Mouse (Mus musculus) large intestine, adult 2 months (tissue): ENCODE data around the gene Rab3gap2. TPM values are rescaled to one million over a fixed set of nuclear protein-coding genes. Genes with fewer than 3 reads are reported as not detected.

ENCODE experiments used
- DNase-seq: peaks from one replicate; pipeline ENCODE4 v3.0.0-alpha.2; 2012; ENCODE audit warnings: low read depth, low spot score
- WGBS: fragments of 180-500 bp; shearing (Covaris S2); methylation state at CpG from one replicate; pipeline ENCODE4 v1.1.7; 2018; 5-methylcytosine and 5-hydroxymethylcytosine counted together
- polyA plus RNA-seq: library from polyadenylated mRNA; depleted of rRNA; stranded (reverse); fragments of >200 nt; gene quantifications from 2 replicates; pipeline ENCODE4 v1.2.3, GENCODE M21; 2012

Rab3gap2 gene
- polyA plus RNA-seq, 1 experiment: 18.2 TPM

- 55% methylated on average over 2 of the region's 2 CpGs for WGBS
Observed at GRCm38 (mm10) chr1:185216762-185217161, 12.8 kb downstream of the Rab3gap2 start.

GRCm38 (mm10) chr1:185217966-185218365 lies 14.0 kb downstream of the Rab3gap2 start:
- no peak for DNase-seq
- 22% methylated on average over 5 of the region's 5 CpGs for WGBS

More at GRCm38 (mm10) chr1:185216762-185217161, 12.8 kb downstream of the Rab3gap2 start:
- DNase-seq: no peak

GRCm38 (mm10) chr1:185226889-185227288 lies 23.0 kb downstream of the Rab3gap2 start:
- no peak for DNase-seq
- WGBS: 97% methylated on average over 6 of the region's 6 CpGs

GRCm38 (mm10) chr1:185227766-185228165 lies 23.8 kb downstream of the Rab3gap2 start:
- no peak for DNase-seq
- WGBS: 89% methylated on average over 7 of the region's 7 CpGs

- peak; percentile 45 for DNase-seq
- 26% methylated on average over 7 of the region's 7 CpGs for WGBS
Observed at GRCm38 (mm10) chr1:185229406-185230201, 25.7 kb downstream of the Rab3gap2 start.

- no peak for DNase-seq
- WGBS: 92% methylated on average over 5 of the region's 5 CpGs
Observed at GRCm38 (mm10) chr1:185235837-185236236, 31.9 kb downstream of the Rab3gap2 start.

GRCm38 (mm10) chr1:185236530-185236929 lies 32.6 kb downstream of the Rab3gap2 start:
- DNase-seq: no peak
- 71% methylated on average over 4 of the region's 4 CpGs for WGBS

GRCm38 (mm10) chr1:185243013-185243412 lies 39.1 kb downstream of the Rab3gap2 start:
- DNase-seq: no peak
- 84% methylated on average over 8 of the region's 8 CpGs for WGBS

- DNase-seq: no peak
- 70% methylated on average over 7 of the region's 7 CpGs for WGBS
Observed at GRCm38 (mm10) chr1:185245456-185245855, 41.5 kb downstream of the Rab3gap2 start.

GRCm38 (mm10) chr1:185247429-185248085 lies 43.6 kb downstream of the Rab3gap2 start:
- whole genome bisulfite sequencing: 46% methylated on average over 20 of the region's 20 CpGs
- DNase-seq: no peak

GRCm38 (mm10) chr1:185248728-185249127 lies 44.8 kb downstream of the Rab3gap2 start:
- 77% methylated on average over 8 of the region's 8 CpGs for WGBS
- DNase-seq: no peak

GRCm38 (mm10) chr1:185252351-185252750 lies 48.4 kb downstream of the Rab3gap2 start:
- 56% methylated on average over 3 of the region's 3 CpGs for WGBS

GRCm38 (mm10) chr1:185253140-185253892 lies 49.4 kb downstream of the Rab3gap2 start:
- DNase-seq: peak; percentile 86
- 24% methylated on average over 12 of the region's 12 CpGs for WGBS

More at GRCm38 (mm10) chr1:185252351-185252750, 48.4 kb downstream of the Rab3gap2 start:
- DNase-seq: no peak

- DNase-seq: no peak
Observed at GRCm38 (mm10) chr1:185255336-185255735, 51.4 kb downstream of the Rab3gap2 start.

GRCm38 (mm10) chr1:185256753-185257152 lies 52.8 kb downstream of the Rab3gap2 start:
- no peak for DNase-seq
- WGBS: 49% methylated on average over 3 of the region's 3 CpGs

More at GRCm38 (mm10) chr1:185255336-185255735, 51.4 kb downstream of the Rab3gap2 start:
- WGBS: 92% methylated on average over 12 of the region's 12 CpGs

- DNase-seq: no peak
- WGBS: 62% methylated on average over 14 of the region's 14 CpGs
Observed at GRCm38 (mm10) chr1:185262565-185262964, 58.6 kb downstream of the Rab3gap2 start.

GRCm38 (mm10) chr1:185268675-185269074 lies 64.8 kb downstream of the Rab3gap2 start:
- DNase-seq: no peak
- WGBS: 86% methylated on average over 4 of the region's 4 CpGs

- 78% methylated on average over 8 of the region's 8 CpGs for WGBS
- no peak for DNase-seq
Observed at GRCm38 (mm10) chr1:185270403-185271097, 66.6 kb downstream of the Rab3gap2 start.

- 96% methylated on average over 9 of the region's 9 CpGs for WGBS
- DNase-seq: no peak
Observed at GRCm38 (mm10) chr1:185271373-185271772, 67.5 kb downstream of the Rab3gap2 start.
